Mouse (Mus musculus) left cerebral cortex, adult 9 months (tissue): ENCODE results near the gene Rpl29.

Source experiments
- DNase-seq, 2 experiments: peaks; one replicate each; pipeline ENCODE4 v3.0.0; 2022; ENCODE audit warnings: low spot score in 2 of 2

Rpl29 gene

GRCm38 (mm10) chr9:106417841-106418625 is 11.2 kb upstream of the Rpl29 start:
- peak; percentile 96 to 98 for DNase-seq

- no peak for DNase-seq
These were observed 8.6 kb upstream of the Rpl29 start for GRCm38 (mm10) chr9:106420608-106421007.

GRCm38 (mm10) chr9:106421033-106421864 is 8.0 kb upstream of the Rpl29 start:
- DNase-seq: no peak

GRCm38 (mm10) chr9:106421865-106422160 is 7.4 kb upstream of the Rpl29 start:
- peak in 1 of 2 experiments; percentile 91 for DNase-seq

- no peak for DNase-seq
These were observed 484 bp upstream of the Rpl29 start for GRCm38 (mm10) chr9:106428719-106429220.

- DNase-seq: no peak
These were observed 686 bp downstream of the Rpl29 start for GRCm38 (mm10) chr9:106430015-106430264.

GRCm38 (mm10) chr9:106433389-106433788 is 4.1 kb downstream of the Rpl29 start:
- no peak for DNase-seq

GRCm38 (mm10) chr9:106436566-106436965 is 7.3 kb downstream of the Rpl29 start:
- DNase-seq: no peak

GRCm38 (mm10) chr9:106442680-106443079 is 13.4 kb downstream of the Rpl29 start:
- DNase-seq: no peak

GRCm38 (mm10) chr9:106444836-106445235 is 15.6 kb downstream of the Rpl29 start:
- DNase-seq: no peak

GRCm38 (mm10) chr9:106447348-106447747 is 18.1 kb downstream of the Rpl29 start, which contains the start of the genes Abhd14b and Abhd14a:
Gene Abhd14b, plus strand, starts transcription at chr9:106447459.
Gene Abhd14a, minus strand, starts transcription at chr9:106447678.
- peak; percentile 73 to 93 for DNase-seq

GRCm38 (mm10) chr9:106447951-106448350 is 18.7 kb downstream of the Rpl29 start:
- DNase-seq: no peak

GRCm38 (mm10) chr9:106448498-106449031 is 19.3 kb downstream of the Rpl29 start:
- peak in 1 of 2 experiments; percentile 78 for DNase-seq

- no peak for DNase-seq
These were observed 20.7 kb downstream of the Rpl29 start for GRCm38 (mm10) chr9:106449947-106450346.

GRCm38 (mm10) chr9:106450661-106451060 is 21.4 kb downstream of the Rpl29 start:
- no peak for DNase-seq

GRCm38 (mm10) chr9:106451298-106451697 is 22.0 kb downstream of the Rpl29 start:
- no peak for DNase-seq

GRCm38 (mm10) chr9:106451899-106452298 is 22.6 kb downstream of the Rpl29 start:
- no peak for DNase-seq

GRCm38 (mm10) chr9:106452351-106452750 is 23.1 kb downstream of the Rpl29 start:
- DNase-seq: no peak

- DNase-seq: no peak
These were observed 23.6 kb downstream of the Rpl29 start for GRCm38 (mm10) chr9:106452821-106453220.

GRCm38 (mm10) chr9:106453271-106454070 is 24.2 kb downstream of the Rpl29 start, which contains the start of gene Pcbp4:
Gene Pcbp4, plus strand, starts transcription at chr9:106453291.
- no peak for DNase-seq

GRCm38 (mm10) chr9:106454071-106454761 is 25.0 kb downstream of the Rpl29 start:
- no peak for DNase-seq
